Mouse (Mus musculus) hindbrain, embryonic 16.5 days (tissue): ENCODE measurements around the gene Mbd3. TPM values are rescaled to one million over a fixed set of nuclear protein-coding genes. Genes with fewer than 3 reads are reported as not detected.

ENCODE experiments used
- ATAC-seq: fragments of 200-750 bp; cut with Nextera tagmentation; 2 replicates; pipeline ENCODE4 v1.8.0; 2017; ENCODE audit warnings: moderate TSS enrichment, moderate library complexity
- H3K27ac ChIP-seq: fragments of 300-500 bp; sonication (generic); 2 replicates; pipeline ENCODE4 v1.5.1; 2014; ENCODE audit warnings: low read depth, mild to moderate bottlenecking, control low read depth, low read length, moderate library complexity
- H3K27me3 ChIP-seq: fragments of 300-500 bp; sonication (generic); replicated peaks from 2 replicates; pipeline ENCODE4 v1.6.1; 2014; ENCODE audit warnings: low read length; ENCODE audit not compliant: control insufficient read depth, insufficient read depth
- H3K36me3 ChIP-seq: fragments of 300-500 bp; sonication (generic); 2 replicates; pipeline ENCODE4 v1.6.1; 2014; ENCODE audit warnings: mild to moderate bottlenecking, low read length, moderate library complexity, mixed read lengths; ENCODE audit not compliant: control insufficient read depth, insufficient read depth
- H3K4me1 ChIP-seq: fragments of 300-500 bp; sonication (generic); 2 replicates; pipeline ENCODE4 v1.6.1; 2014; ENCODE audit warnings: low read depth, low read length; ENCODE audit not compliant: control insufficient read depth, insufficient read depth
- H3K4me2 ChIP-seq: fragments of 300-500 bp; sonication (generic); 2 replicates; pipeline ENCODE4 v1.6.1; 2014; ENCODE audit warnings: mild to moderate bottlenecking, low read length, control low read depth, moderate library complexity
- H3K4me3 ChIP-seq: fragments of 300-500 bp; sonication (generic); 2 replicates; pipeline ENCODE4 v1.5.1; 2014; ENCODE audit warnings: mild to moderate bottlenecking, low read length, control low read depth, moderate library complexity
- H3K9ac ChIP-seq: fragments of 300-500 bp; sonication (generic); 2 replicates; pipeline ENCODE4 v1.6.1; 2014; ENCODE audit warnings: low read depth, mild to moderate bottlenecking, control low read depth, low read length, moderate library complexity
- H3K9me3 ChIP-seq: fragments of 300-500 bp; sonication (generic); 2 replicates; pipeline ENCODE4 v1.6.1; 2014; ENCODE audit warnings: mild to moderate bottlenecking, low read length, moderate library complexity; ENCODE audit not compliant: control insufficient read depth
- WGBS: fragments of 180-500 bp; shearing (Covaris S2); extraction: QIAGEN DNeasy Blood & Tissue Kit; methylation state at CpG from one replicate; pipeline ENCODE4 v1.1.7; 2014; 5-methylcytosine and 5-hydroxymethylcytosine counted together
- polyA plus RNA-seq: library from polyadenylated mRNA; unstranded; fragments of >200 nt; fragmentation: Nextera tagmentation; extraction: Ambion mirVana; gene quantifications from 2 replicates; pipeline ENCODE4 v1.2.1, GENCODE M21; 2015

Mbd3 gene
- polyA plus RNA-seq, 1 experiment from 2014 or later = 196 TPM

DNA sequence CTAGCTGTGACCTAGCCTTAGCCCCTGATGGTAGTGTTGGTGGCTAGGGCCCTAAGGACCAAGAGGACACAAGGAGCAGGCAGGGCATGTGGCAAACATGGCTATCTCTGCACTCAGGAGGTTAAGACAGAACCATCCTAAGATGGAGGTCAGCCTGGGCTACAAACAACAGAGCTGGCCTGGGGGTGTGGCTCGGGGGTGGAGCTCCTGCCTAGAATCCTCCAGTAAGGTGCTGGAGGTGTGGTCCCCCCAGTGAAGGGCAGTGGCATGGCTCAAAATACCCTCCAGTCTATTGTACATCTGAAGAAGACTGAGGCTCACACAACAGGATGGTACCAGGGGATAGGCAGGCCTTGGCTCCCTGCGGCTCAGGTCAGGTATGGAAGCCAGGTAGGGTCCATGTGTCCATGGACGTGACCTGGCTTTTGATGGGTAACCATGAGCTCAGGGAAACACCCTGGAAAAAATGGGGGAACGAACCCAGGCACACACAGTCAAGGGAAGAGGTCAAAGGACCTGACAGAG lies 15.2 kb downstream of the Mbd3 start:
- no peak for ATAC-seq
- H3K27ac ChIP-seq = peak overlapping the region; percentile 95; the same call in 1 of the 2 replicates
- peaks cover 36% of the 10 kb centered on the region for H3K4me1 ChIP-seq
- H3K9ac ChIP-seq = peak overlapping the region; percentile 99
- no peaks in the 10 kb centered on the region for H3K27me3 ChIP-seq
- 78% methylated on average over 4 of the region's 4 CpGs for WGBS
- H3K4me3 ChIP-seq = peak overlapping the region; percentile 93
- H3K36me3 ChIP-seq = peaks cover 29% of the 10 kb centered on the region
- H3K4me2 ChIP-seq = peak overlapping the region; percentile 97
- H3K9me3 ChIP-seq = no peaks in the 10 kb centered on the region

DNA sequence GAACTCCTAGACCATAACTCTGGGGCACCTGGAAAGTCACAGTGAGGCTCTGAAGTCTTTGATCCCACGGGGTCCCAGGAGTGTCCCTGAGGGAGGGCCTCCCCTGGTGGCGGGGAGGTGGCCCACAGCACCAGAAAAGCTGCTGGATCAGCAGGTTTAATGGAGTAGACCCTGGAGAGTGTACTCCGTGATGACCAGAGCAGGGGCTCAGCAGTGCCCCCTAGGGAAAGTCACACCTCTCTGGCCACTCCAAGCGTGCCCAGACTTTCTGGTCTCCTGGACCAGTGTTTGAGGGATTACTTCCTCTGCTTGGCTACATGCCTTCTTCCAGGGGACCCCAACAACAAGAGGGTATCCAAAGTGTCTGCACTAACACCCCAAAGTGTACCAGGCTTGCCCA lies 15.9 kb downstream of the Mbd3 start:
- no peaks in the 10 kb centered on the region for H3K27me3 ChIP-seq
- 49% methylated on average over 4 of the region's 4 CpGs for WGBS
- H3K4me1 ChIP-seq = peaks cover 35% of the 10 kb centered on the region
- peak overlapping the region; percentile 99 for H3K9ac ChIP-seq
- H3K4me3 ChIP-seq = peak overlapping the region; percentile 93
- peak overlapping the region; percentile 97 for H3K4me2 ChIP-seq
- ATAC-seq = no peak
- H3K36me3 ChIP-seq = peaks cover 29% of the 10 kb centered on the region
- no peak overlapping the region for H3K27ac ChIP-seq
- no peaks in the 10 kb centered on the region for H3K9me3 ChIP-seq

- H3K9ac ChIP-seq = no peak overlapping the region
- H3K4me2 ChIP-seq = peak overlapping the region; percentile 97
- no peak for ATAC-seq
- H3K36me3 ChIP-seq = peaks cover 29% of the 10 kb centered on the region
- no peak overlapping the region for H3K27ac ChIP-seq
- no peaks in the 10 kb centered on the region for H3K9me3 ChIP-seq
- no peaks in the 10 kb centered on the region for H3K27me3 ChIP-seq
- no peak overlapping the region; the same call in 1 of the 2 replicates for H3K4me3 ChIP-seq
- 74% methylated on average over 7 of the region's 7 CpGs for WGBS
- H3K4me1 ChIP-seq = peaks cover 29% of the 10 kb centered on the region
Observed at GRCm38 (mm10) chr10:80382641-80383365, 16.5 kb downstream of the Mbd3 start.

DNA sequence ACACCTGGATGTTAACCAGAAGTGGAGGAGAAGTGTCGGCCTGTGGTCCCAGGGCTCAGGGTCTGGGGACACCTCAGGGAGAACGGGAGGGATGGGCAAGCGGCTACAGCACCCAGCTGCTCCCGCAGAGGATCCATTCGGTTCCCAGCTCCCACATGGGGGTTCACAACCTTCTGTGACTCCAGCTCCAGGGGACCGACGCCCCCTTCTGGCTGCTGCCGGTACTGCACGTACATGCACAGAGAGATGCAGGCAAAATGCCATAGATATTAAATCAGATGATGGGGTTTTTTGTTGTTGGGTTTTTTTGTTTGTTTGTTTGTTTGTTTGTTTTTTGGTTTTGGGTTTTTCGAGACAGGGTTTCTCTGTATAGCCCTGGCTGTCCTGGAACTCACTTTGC lies 21.6 kb downstream of the Mbd3 start:
- no peak for ATAC-seq
- Histone ChIP-seq H3K4me1 (peaks cover 2% of the 10 kb centered on the region; the same call in 1 of the 2 replicates), H3K4me3 (no peak overlapping the region), H3K9ac (no peak overlapping the region), H3K27ac (no peak overlapping the region), H3K4me2 (no peak overlapping the region), H3K36me3 (peaks cover 26% of the 10 kb centered on the region), H3K27me3 (no peaks in the 10 kb centered on the region), H3K9me3 (no peaks in the 10 kb centered on the region)
- 45% methylated on average over 10 of the region's 10 CpGs for WGBS

DNA sequence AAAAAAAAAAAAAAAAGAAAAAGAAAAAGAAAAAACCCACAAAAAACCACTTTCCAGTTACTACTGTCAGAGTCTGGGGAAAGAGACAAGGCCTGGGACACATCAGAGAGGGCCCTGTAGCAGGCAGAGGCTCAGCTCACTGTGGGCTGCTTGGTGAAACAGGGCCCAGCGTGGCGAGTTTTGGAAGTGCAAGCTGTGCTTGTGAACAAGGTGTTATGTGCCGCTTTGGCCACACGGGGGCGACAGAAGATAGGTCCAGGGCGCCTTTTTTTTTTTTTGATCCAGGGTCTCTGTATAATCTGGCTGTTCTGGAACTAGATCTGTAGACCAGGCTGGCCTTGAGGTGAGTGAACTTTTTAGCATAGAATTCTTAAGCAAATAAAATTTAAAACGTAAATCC lies 23.2 kb downstream of the Mbd3 start:
- H3K4me3 ChIP-seq = no peak overlapping the region
- H3K36me3 ChIP-seq = peaks cover 11% of the 10 kb centered on the region
- H3K9me3 ChIP-seq = no peaks in the 10 kb centered on the region
- no peaks in the 10 kb centered on the region for H3K27me3 ChIP-seq
- no peak overlapping the region for H3K27ac ChIP-seq
- under 1% methylated on average over 7 of the region's 7 CpGs for WGBS
- H3K4me1 ChIP-seq = peaks cover 7% of the 10 kb centered on the region
- no peak overlapping the region for H3K9ac ChIP-seq
- peak; percentile 41; the same call in 1 of the 2 replicates for ATAC-seq
- H3K4me2 ChIP-seq = no peak overlapping the region

DNA sequence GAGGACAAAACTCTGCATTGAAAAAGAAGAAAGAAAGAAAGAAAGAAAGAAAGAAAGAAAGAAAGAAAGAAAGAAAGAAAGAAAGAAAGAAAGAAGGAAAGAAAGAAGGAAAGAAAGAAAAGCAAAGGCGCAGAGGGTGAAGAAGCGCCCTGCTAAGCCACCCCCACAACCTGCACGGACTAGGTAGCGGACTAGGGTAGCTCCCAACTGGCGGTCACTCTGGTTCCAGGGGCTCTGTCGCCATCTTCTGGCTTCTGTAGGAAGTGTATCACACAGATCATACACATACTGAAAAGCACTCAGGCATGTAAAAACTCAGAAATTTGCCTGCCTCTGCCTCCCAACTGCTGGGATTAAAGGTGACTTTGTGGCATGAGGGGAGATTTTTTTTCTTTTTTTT lies 25.3 kb downstream of the Mbd3 start:
- Histone ChIP-seq H3K4me2 (no peak overlapping the region), H3K27ac (no peak overlapping the region), H3K4me1 (peaks cover 7% of the 10 kb centered on the region), H3K27me3 (no peaks in the 10 kb centered on the region), H3K36me3 (no peaks in the 10 kb centered on the region), H3K9me3 (no peaks in the 10 kb centered on the region), H3K9ac (no peak overlapping the region), H3K4me3 (no peak overlapping the region)
- WGBS = 13% methylated on average over 6 of the region's 6 CpGs
- ATAC-seq = no peak

- Histone ChIP-seq H3K27ac (no peak overlapping the region), H3K9me3 (no peaks in the 10 kb centered on the region), H3K4me2 (no peak overlapping the region), H3K27me3 (no peaks in the 10 kb centered on the region), H3K9ac (no peak overlapping the region; the same call in 1 of the 2 replicates), H3K4me1 (peaks cover 7% of the 10 kb centered on the region), H3K4me3 (no peak overlapping the region), H3K36me3 (no peaks in the 10 kb centered on the region)
- ATAC-seq = no peak
- WGBS = 83% methylated on average over 6 of the region's 6 CpGs
Observed at GRCm38 (mm10) chr10:80372706-80373105, 26.6 kb downstream of the Mbd3 start.

- no peak for ATAC-seq
- Histone ChIP-seq H3K4me3 (peak overlapping the region; percentile 37; the same call in 1 of the 2 replicates), H3K4me1 (peaks cover 7% of the 10 kb centered on the region), H3K9ac (no peak overlapping the region; the same call in 1 of the 2 replicates), H3K9me3 (no peaks in the 10 kb centered on the region), H3K36me3 (no peaks in the 10 kb centered on the region), H3K27me3 (no peaks in the 10 kb centered on the region), H3K4me2 (peak overlapping the region; percentile 51), H3K27ac (no peak overlapping the region)
- WGBS = 49% methylated on average over 9 of the region's 9 CpGs
Observed at GRCm38 (mm10) chr10:80371983-80372382, 27.4 kb downstream of the Mbd3 start.

DNA sequence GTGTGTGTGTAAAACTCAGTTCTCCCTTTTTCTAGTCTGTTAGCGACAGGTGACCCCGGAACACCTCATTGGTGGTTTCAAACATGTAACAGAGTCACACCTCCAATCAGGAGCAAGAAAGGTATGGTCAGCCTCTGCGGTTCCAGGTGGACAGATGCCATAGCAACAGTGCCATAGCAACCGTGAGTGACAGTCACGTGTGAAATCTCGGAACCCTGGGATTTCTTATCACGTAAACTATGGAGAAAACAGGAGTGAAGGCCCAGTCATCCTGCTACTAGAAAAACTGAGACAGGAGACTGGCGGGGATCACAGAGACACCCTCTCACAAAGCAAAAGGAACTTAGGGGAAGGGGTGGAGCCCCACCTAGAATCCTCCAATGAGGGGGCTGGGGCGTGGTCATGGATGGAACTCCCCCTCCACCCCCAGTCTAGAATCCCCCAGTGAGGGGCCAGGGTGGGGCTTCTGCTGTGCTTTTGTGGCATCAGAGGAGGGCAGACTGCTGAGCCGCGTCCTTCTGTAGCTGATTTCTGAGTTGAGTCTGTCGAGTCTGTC lies 27.9 kb downstream of the Mbd3 start:
- 0 out of 2 replicates have a peak overlapping the region, but pooled peaks have one; percentile 20 for H3K27ac ChIP-seq
- H3K36me3 ChIP-seq = no peaks in the 10 kb centered on the region
- H3K4me2 ChIP-seq = peak overlapping the region; percentile 51
- no peaks in the 10 kb centered on the region for H3K9me3 ChIP-seq
- peak; percentile 90 for ATAC-seq
- H3K9ac ChIP-seq = peak overlapping the region; percentile 3
- peak overlapping the region; percentile 37 for H3K4me3 ChIP-seq
- peaks cover 7% of the 10 kb centered on the region for H3K4me1 ChIP-seq
- WGBS = 3% methylated on average over 12 of the region's 12 CpGs
- H3K27me3 ChIP-seq = no peaks in the 10 kb centered on the region
